Mouse (Mus musculus) forebrain, embryonic 12.5 days (tissue): ENCODE measurements at regions not wholly inside any gene's neighbourhood (a gene's known extent, or its start where the extent isn't known, plus 50 kb on each side); places are given as distances from the start of the nearest gene placed in this dataset.
"Not testable (repeated sequence)": the region's sequence is repeated elsewhere in the genome, so short reads cannot be mapped to it uniquely, and the experiment has no call there.

Source experiments
- ATAC-seq: fragments of 200-750 bp; cut with Nextera tagmentation; 2 replicates; pipeline ENCODE4 v1.8.0; 2017; ENCODE audit warnings: moderate TSS enrichment; ENCODE audit not compliant: low FRiP score
- H3K27ac ChIP-seq: fragments of 300-500 bp; sonication (generic); 2 replicates; pipeline ENCODE4 v1.5.1; 2016; ENCODE audit warnings: mild to moderate bottlenecking
- H3K27me3 ChIP-seq: fragments of 300-500 bp; sonication (generic); 2 replicates; pipeline ENCODE4 v1.6.1; 2016; ENCODE audit warnings: mild to moderate bottlenecking
- H3K36me3 ChIP-seq: fragments of 300-500 bp; sonication (generic); replicated peaks from 2 replicates; pipeline ENCODE4 v1.6.1; 2016; ENCODE audit warnings: mild to moderate bottlenecking
- H3K4me1 ChIP-seq: fragments of 300-500 bp; sonication (generic); 2 replicates; pipeline ENCODE4 v1.6.1; 2016
- H3K4me2 ChIP-seq: fragments of 300-500 bp; sonication (generic); 2 replicates; pipeline ENCODE4 v1.6.1; 2016; ENCODE audit warnings: mild to moderate bottlenecking, moderate library complexity
- H3K4me3 ChIP-seq: fragments of 300-500 bp; sonication (generic); replicated peaks from 2 replicates; pipeline ENCODE4 v1.5.1; 2016; ENCODE audit warnings: mild to moderate bottlenecking
- H3K9ac ChIP-seq: fragments of 300-500 bp; sonication (generic); 2 replicates; pipeline ENCODE4 v1.6.1; 2016; ENCODE audit warnings: mild to moderate bottlenecking
- H3K9me3 ChIP-seq: fragments of 300-500 bp; sonication (generic); 2 replicates; pipeline ENCODE4 v1.6.1; 2016
- WGBS: fragments of 180-500 bp; shearing (Covaris S2); methylation state at CpG from one replicate; pipeline ENCODE4 v1.1.7; 2016; 5-methylcytosine and 5-hydroxymethylcytosine counted together

- H3K36me3 ChIP-seq, H3K4me3 ChIP-seq, H3K9me3 ChIP-seq, ATAC-seq, H3K4me2 ChIP-seq, H3K27ac ChIP-seq, H3K27me3 ChIP-seq, H3K9ac ChIP-seq: not testable (repeated sequence)
- peaks cover 26% of the 10 kb centered on the region for H3K4me1 ChIP-seq
- 88% methylated on average over 1 of the region's 1 CpGs for WGBS
Observed at GRCm38 (mm10) chr1:59425771-59426170, 56.5 kb upstream of the Fzd7 start.

- Histone ChIP-seq H3K27me3 (no peaks in the 10 kb centered on the region), H3K4me3 (no peak overlapping the region), H3K9me3 (no peaks in the 10 kb centered on the region), H3K36me3 (no peaks in the 10 kb centered on the region), H3K4me1 (peaks cover 26% of the 10 kb centered on the region), H3K4me2 (no peak overlapping the region), H3K9ac (no peak overlapping the region), H3K27ac (no peak overlapping the region)
- no peak for ATAC-seq
- WGBS = 66% methylated on average over 9 of the region's 10 CpGs
Observed at GRCm38 (mm10) chr1:59426346-59427203, 55.6 kb upstream of the Fzd7 start.

GRCm38 (mm10) chr1:59427204-59427557 lies 55.0 kb upstream of the Fzd7 start:
- no peak for ATAC-seq
- 53% methylated on average over 5 of the region's 5 CpGs for WGBS
- H3K4me2 ChIP-seq = no peak overlapping the region
- no peaks in the 10 kb centered on the region for H3K36me3 ChIP-seq
- H3K9me3 ChIP-seq = no peaks in the 10 kb centered on the region
- no peak overlapping the region for H3K4me3 ChIP-seq
- H3K9ac ChIP-seq = no peak overlapping the region
- no peak overlapping the region for H3K27ac ChIP-seq
- no peaks in the 10 kb centered on the region for H3K27me3 ChIP-seq
- H3K4me1 ChIP-seq = peaks cover 22% of the 10 kb centered on the region

- peaks cover 5% of the 10 kb centered on the region; the same call in 1 of the 2 replicates for H3K4me1 ChIP-seq
- no peaks in the 10 kb centered on the region for H3K27me3 ChIP-seq
- no peaks in the 10 kb centered on the region for H3K36me3 ChIP-seq
- WGBS = 93% methylated on average over 4 of the region's 4 CpGs
- no peak overlapping the region for H3K9ac ChIP-seq
- no peak overlapping the region for H3K4me2 ChIP-seq
- no peak overlapping the region for H3K4me3 ChIP-seq
- H3K9me3 ChIP-seq = no peaks in the 10 kb centered on the region
- no peak for ATAC-seq
- no peak overlapping the region for H3K27ac ChIP-seq
Observed at GRCm38 (mm10) chr1:59429289-59429688, 52.9 kb upstream of the Fzd7 start.

- H3K4me2 ChIP-seq = no peak overlapping the region
- no peak for ATAC-seq
- no peaks in the 10 kb centered on the region for H3K27me3 ChIP-seq
- H3K4me3 ChIP-seq = no peak overlapping the region
- H3K36me3 ChIP-seq = no peaks in the 10 kb centered on the region
- 96% methylated on average over 3 of the region's 3 CpGs for WGBS
- H3K27ac ChIP-seq = no peak overlapping the region
- H3K9ac ChIP-seq = no peak overlapping the region
- peaks cover 3% of the 10 kb centered on the region; the same call in 1 of the 2 replicates for H3K4me1 ChIP-seq
- no peaks in the 10 kb centered on the region for H3K9me3 ChIP-seq
Observed at GRCm38 (mm10) chr1:59430234-59430633, 52.0 kb upstream of the Fzd7 start.

GRCm38 (mm10) chr1:59430886-59431486 lies 51.2 kb upstream of the Fzd7 start:
- Histone ChIP-seq H3K27me3 (no peaks in the 10 kb centered on the region), H3K9ac (no peak overlapping the region), H3K36me3 (no peaks in the 10 kb centered on the region), H3K27ac (no peak overlapping the region), H3K4me3 (no peak overlapping the region), H3K9me3 (no peaks in the 10 kb centered on the region), H3K4me1 (0 out of 2 replicates have a peak, but pooled peaks cover 3% of the 10 kb centered on the region), H3K4me2 (no peak overlapping the region)
- no peak for ATAC-seq
- whole genome bisulfite sequencing = 91% methylated on average over 6 of the region's 6 CpGs
